ENCODE assay signal across 13 mouse cellular contexts in the genomic region with DNA sequence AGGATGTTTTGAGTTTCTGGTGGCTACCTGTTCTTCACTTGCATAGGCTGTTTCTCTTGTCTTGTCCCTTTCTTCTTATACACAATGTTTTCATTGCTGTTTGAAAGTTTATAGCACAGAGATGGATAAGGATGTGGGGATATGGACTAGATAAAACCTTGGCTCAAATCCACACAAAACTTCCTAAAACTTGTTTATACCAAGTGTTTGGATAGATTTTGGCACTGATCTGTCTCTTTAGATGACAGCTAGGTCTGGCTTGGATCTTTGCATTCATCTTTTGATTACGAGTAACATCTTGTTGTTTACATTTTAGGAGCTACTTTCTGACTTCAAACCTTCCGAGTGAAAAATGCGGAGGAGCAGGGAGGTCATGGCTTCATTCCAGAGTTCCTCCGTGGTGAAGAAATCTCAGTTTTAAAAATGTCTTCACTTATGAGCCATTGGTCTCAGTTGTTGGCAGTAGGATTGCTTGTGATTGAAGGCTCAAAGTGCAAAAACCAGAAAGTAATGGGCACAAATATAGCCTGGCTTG.
"Had no signal": no experiment of that assay in that cellular context is flagged by ENCODE, and none has a peak within 500 bp of the region (broad histone marks: within the 10 kb centered on the region; RNA-seq: fewer than 3 reads in every experiment).

No protein-coding gene starts in this region.

- ATAC-seq: midbrain, embryonic 16.5 days had no signal

- H3K4me3 ChIP-seq: layer of hippocampus, adult 2 months; limb, embryonic 13.5 days; midbrain, embryonic 12.5 days; neural tube, embryonic 13.5 days had no signal

- H3K27ac ChIP-seq: layer of hippocampus, adult 2 months; limb, embryonic 13.5 days; liver, embryonic 14.5 days; midbrain, embryonic 12.5 days; neural tube, embryonic 13.5 days had no signal

- H3K27me3 ChIP-seq: limb, embryonic 13.5 days; midbrain, embryonic 12.5 days; neural tube, embryonic 13.5 days had no signal

- H3K9me3 ChIP-seq: limb, embryonic 13.5 days; midbrain, embryonic 12.5 days; neural tube, embryonic 13.5 days had no signal

- H3K9ac ChIP-seq: limb, embryonic 13.5 days; liver, embryonic 14.5 days; midbrain, embryonic 12.5 days; neural tube, embryonic 13.5 days had no signal

- H3K4me2 ChIP-seq: limb, embryonic 13.5 days; midbrain, embryonic 12.5 days; neural tube, embryonic 13.5 days had no signal

- H3K36me3 ChIP-seq: limb, embryonic 13.5 days; midbrain, embryonic 12.5 days; neural tube, embryonic 13.5 days had no signal

- DNase-seq: kidney, adult 11 months; kidney, adult 9 months; kidney, postnatal 10 days; kidney, postnatal 4 days; left cerebral cortex, postnatal 4 days; retina, postnatal 1 day; thymus, postnatal 36 days had no signal

- H3K4me1 ChIP-seq: limb, embryonic 13.5 days; midbrain, embryonic 12.5 days; neural tube, embryonic 13.5 days had no signal
